Mouse (Mus musculus) testis, adult 2 months (tissue): ENCODE results near the gene Oaz2.

Source experiments
- CTCF ChIP-seq: fragments of 200-500 bp; IDR thresholded peaks from 2 replicates; pipeline ENCODE4 v1.5.1; 2012; ENCODE audit warnings: low read depth, mild to moderate bottlenecking, inconsistent platforms, low read length, moderate library complexity; ENCODE audit not compliant: control insufficient read depth, insufficient read depth, insufficient replicate concordance
- POLR2A ChIP-seq: fragments of 200-500 bp; IDR thresholded peaks from 2 replicates; pipeline ENCODE4 v1.6.1; 2012; ENCODE audit warnings: low read depth, mild to moderate bottlenecking, inconsistent platforms, low read length, moderate library complexity; ENCODE audit not compliant: control insufficient read depth

- no peak for TF ChIP-seq CTCF
- TF ChIP-seq POLR2A: no peak
Observed at GRCm38 (mm10) chr9:65703926-65704595, 36.3 kb downstream of the Oaz2 start.
